In genomic region chr5:121592064-121592815, GRCm38 (mm10) we compare ENCODE assay signal across 9 mouse cellular contexts. TPM values are rescaled to one million over a fixed set of nuclear protein-coding genes. Genes with fewer than 3 reads are reported as not detected.
DNase-seq lines count a peak whose midpoint lies in the region; ATAC-seq lines count a peak whose summit lies in the region.
"Had no signal": no experiment of that assay in that cellular context is flagged by ENCODE, and none has a peak within 500 bp of the region (broad histone marks: within the 10 kb centered on the region; RNA-seq: fewer than 3 reads in every experiment).

No protein-coding gene starts in this region.

- no peak for DNase-seq in kidney, postnatal 25 days
- peak; percentile 12 for DNase-seq in brain, adult 2 months (ENCODE audit: low read depth, low spot score)
- DNase-seq in c-Kit-positive CD71-positive TER-119-positive erythroid progenitor cells, embryonic 14.5 days (ENCODE audit: low spot score), result no peak
- DNase-seq in ovary, postnatal 10 days (ENCODE audit: low spot score), result no peak
- no peak for DNase-seq in thymus, postnatal 25 days

- peak overlapping the region; percentile 80 for H3K4me3 ChIP-seq in kidney, embryonic 14.5 days (ENCODE audit: low read length)
- peak overlapping the region; percentile 65 for H3K4me3 ChIP-seq in hindbrain, embryonic 16.5 days (ENCODE audit: low read length)
- H3K4me3 ChIP-seq in midbrain, embryonic 15.5 days, result peak overlapping the region; percentile 77

- H3K9ac ChIP-seq in kidney, embryonic 14.5 days (ENCODE audit: low read depth, low read length), result 0 out of 2 replicates have a peak overlapping the region, but pooled peaks have one; percentile 78
- H3K9ac ChIP-seq in hindbrain, embryonic 16.5 days (ENCODE audit: low read depth, low read length), result no peak overlapping the region
- H3K9ac ChIP-seq in midbrain, embryonic 15.5 days, result no peak overlapping the region

- no peaks in the 10 kb centered on the region for H3K36me3 ChIP-seq in kidney, embryonic 14.5 days (ENCODE audit: control insufficient read depth, insufficient read depth, low read length)
- no peaks in the 10 kb centered on the region for H3K36me3 ChIP-seq in hindbrain, embryonic 16.5 days (ENCODE audit: control insufficient read depth, insufficient read depth, low read length)
- H3K36me3 ChIP-seq in midbrain, embryonic 15.5 days (replicated peaks), result no peaks in the 10 kb centered on the region

- WGBS in kidney, embryonic 14.5 days, result 51% methylated on average over 11 of the region's 11 CpGs
- 66% methylated on average over 11 of the region's 11 CpGs for WGBS in hindbrain, embryonic 16.5 days
- WGBS in midbrain, embryonic 15.5 days, result 65% methylated on average over 11 of the region's 11 CpGs

- H3K9me3 ChIP-seq in kidney, embryonic 14.5 days (ENCODE audit: control insufficient read depth, low read length), result no peaks in the 10 kb centered on the region
- no peaks in the 10 kb centered on the region for H3K9me3 ChIP-seq in hindbrain, embryonic 16.5 days (ENCODE audit: control insufficient read depth, low read length)
- H3K9me3 ChIP-seq in midbrain, embryonic 15.5 days, result no peaks in the 10 kb centered on the region

- peaks cover 17% of the 10 kb centered on the region for H3K4me1 ChIP-seq in kidney, embryonic 14.5 days (ENCODE audit: control insufficient read depth, insufficient read depth, low read length)
- peaks cover 14% of the 10 kb centered on the region for H3K4me1 ChIP-seq in hindbrain, embryonic 16.5 days (ENCODE audit: control insufficient read depth, insufficient read depth, low read depth, low read length)
- H3K4me1 ChIP-seq in midbrain, embryonic 15.5 days, result peaks cover 30% of the 10 kb centered on the region

- H3K27me3 ChIP-seq in kidney, embryonic 14.5 days (ENCODE audit: control insufficient read depth, insufficient read depth, low read length), result no peaks in the 10 kb centered on the region
- H3K27me3 ChIP-seq in hindbrain, embryonic 16.5 days (replicated peaks; ENCODE audit: control insufficient read depth, insufficient read depth, low read length), result no peaks in the 10 kb centered on the region
- H3K27me3 ChIP-seq in midbrain, embryonic 15.5 days (replicated peaks), result no peaks in the 10 kb centered on the region
- H3K27me3 ChIP-seq: Patski had no signal

- ATAC-seq in kidney, embryonic 14.5 days (ENCODE audit: low FRiP score, low TSS enrichment), result no peak
- no peak for ATAC-seq in hindbrain, embryonic 16.5 days
- no peak for ATAC-seq in midbrain, embryonic 15.5 days (replicated peaks)
- ATAC-seq: Patski had no signal

- peak overlapping the region; percentile 94 for H3K4me2 ChIP-seq in kidney, embryonic 14.5 days (replicated peaks; ENCODE audit: low read depth, low read length)
- peak overlapping the region; percentile 80 for H3K4me2 ChIP-seq in hindbrain, embryonic 16.5 days (ENCODE audit: low read length)
- peak overlapping the region; percentile 98 for H3K4me2 ChIP-seq in midbrain, embryonic 15.5 days

- no peak overlapping the region for H3K27ac ChIP-seq in kidney, embryonic 14.5 days (ENCODE audit: low read depth, low read length)
- H3K27ac ChIP-seq in hindbrain, embryonic 16.5 days (ENCODE audit: low read depth, low read length), result no peak overlapping the region
- H3K27ac ChIP-seq in midbrain, embryonic 15.5 days, result no peak overlapping the region

RNA-seq across cellular contexts. Expression of gene Aldh2, which starts 1.4 kb away (rescaled TPM):
- polyA plus RNA-seq in kidney, embryonic 14.5 days (2014; fragmentation: Nextera tagmentation; extraction: Ambion mirVana), result 78.8 and 101 TPM in 2 replicates
- 150 and 156 TPM in 2 replicates for polyA plus RNA-seq in hindbrain, embryonic 16.5 days (2015; fragmentation: Nextera tagmentation; extraction: Ambion mirVana)
- polyA plus RNA-seq in midbrain, embryonic 15.5 days (2015; fragmentation: Nextera tagmentation; extraction: Ambion mirVana), result 121 and 123 TPM in 2 replicates

RNA-seq across cellular contexts. Expression of gene Acad12, which starts 26.5 kb away (rescaled TPM):
- 2.2 and 2.4 TPM in 2 replicates for polyA plus RNA-seq in kidney, embryonic 14.5 days (2014; fragmentation: Nextera tagmentation; extraction: Ambion mirVana)
- 2.0 and 2.6 TPM in 2 replicates for polyA plus RNA-seq in hindbrain, embryonic 16.5 days (2015; fragmentation: Nextera tagmentation; extraction: Ambion mirVana)
- 1.7 and 1.8 TPM in 2 replicates for polyA plus RNA-seq in midbrain, embryonic 15.5 days (2015; fragmentation: Nextera tagmentation; extraction: Ambion mirVana)

RNA-seq across cellular contexts. Expression of gene Mapkapk5, which starts 46.5 kb away (rescaled TPM):
- 42.2 and 59.7 TPM in 2 replicates for polyA plus RNA-seq in kidney, embryonic 14.5 days (2014; fragmentation: Nextera tagmentation; extraction: Ambion mirVana)
- polyA plus RNA-seq in hindbrain, embryonic 16.5 days (2015; fragmentation: Nextera tagmentation; extraction: Ambion mirVana), result 61.7 and 64.5 TPM in 2 replicates
- polyA plus RNA-seq in midbrain, embryonic 15.5 days (2015; fragmentation: Nextera tagmentation; extraction: Ambion mirVana), result 67.5 and 67.7 TPM in 2 replicates

RNA-seq across cellular contexts. Expression of gene Adam1a, which starts 47.0 kb away (rescaled TPM):
- 1.6 and 2.4 TPM in 2 replicates for polyA plus RNA-seq in kidney, embryonic 14.5 days (2014; fragmentation: Nextera tagmentation; extraction: Ambion mirVana)
- 3.1 and 3.8 TPM in 2 replicates for polyA plus RNA-seq in hindbrain, embryonic 16.5 days (2015; fragmentation: Nextera tagmentation; extraction: Ambion mirVana)
- polyA plus RNA-seq in midbrain, embryonic 15.5 days (2015; fragmentation: Nextera tagmentation; extraction: Ambion mirVana), result 5.8 and 7.3 TPM in 2 replicates

RNA-seq across cellular contexts. Expression of gene Gm42878, which starts 47.0 kb away (rescaled TPM):
- polyA plus RNA-seq in kidney, embryonic 14.5 days (2014; fragmentation: Nextera tagmentation; extraction: Ambion mirVana), result not detected in 2 replicates
- 0.40 TPM in 1 of 2 replicates, not detected in the other for polyA plus RNA-seq in hindbrain, embryonic 16.5 days (2015; fragmentation: Nextera tagmentation; extraction: Ambion mirVana)
- 0.47 TPM in 1 of 2 replicates, not detected in the other for polyA plus RNA-seq in midbrain, embryonic 15.5 days (2015; fragmentation: Nextera tagmentation; extraction: Ambion mirVana)
